Mouse (Mus musculus) lung, embryonic 15.5 days (tissue): ENCODE measurements around the gene Mgat3. TPM values are rescaled to one million over a fixed set of nuclear protein-coding genes. Genes with fewer than 3 reads are reported as not detected.

Experiments used
- ATAC-seq: fragments of 200-750 bp; cut with Nextera tagmentation; 2 replicates; pipeline ENCODE4 v1.8.0; 2017; ENCODE audit warnings: moderate number of reproducible peaks, borderline replicate concordance; ENCODE audit not compliant: low FRiP score, low TSS enrichment; ENCODE audit errors: extremely low read depth
- H3K27ac ChIP-seq: fragments of 300-500 bp; sonication (generic); 2 replicates; pipeline ENCODE4 v1.5.1; 2015; ENCODE audit warnings: moderate library complexity, mild to moderate bottlenecking, inconsistent platforms
- H3K27me3 ChIP-seq: fragments of 300-500 bp; sonication (generic); 2 replicates; pipeline ENCODE4 v1.6.1; 2015; ENCODE audit warnings: inconsistent platforms
- H3K36me3 ChIP-seq: fragments of 300-500 bp; sonication (generic); 2 replicates; pipeline ENCODE4 v1.6.1; 2015; ENCODE audit warnings: inconsistent platforms
- H3K4me1 ChIP-seq: fragments of 300-500 bp; sonication (generic); 2 replicates; pipeline ENCODE4 v1.6.1; 2015; ENCODE audit warnings: inconsistent platforms
- H3K4me2 ChIP-seq: fragments of 300-500 bp; sonication (generic); 2 replicates; pipeline ENCODE4 v1.6.1; 2015; ENCODE audit warnings: inconsistent platforms, mild to moderate bottlenecking, moderate library complexity
- H3K4me3 ChIP-seq: fragments of 300-500 bp; sonication (generic); 2 replicates; pipeline ENCODE4 v1.5.1; 2015; ENCODE audit warnings: mild to moderate bottlenecking, inconsistent platforms
- H3K9ac ChIP-seq: fragments of 300-500 bp; sonication (generic); 2 replicates; pipeline ENCODE4 v1.6.1; 2015; ENCODE audit warnings: inconsistent platforms
- H3K9me3 ChIP-seq: fragments of 300-500 bp; sonication (generic); 2 replicates; pipeline ENCODE4 v1.6.1; 2016; ENCODE audit warnings: inconsistent platforms
- WGBS: fragments of 180-500 bp; shearing (Covaris S2); methylation state at CpG from one replicate; pipeline ENCODE4 v1.1.7; 2015; 5-methylcytosine and 5-hydroxymethylcytosine counted together
- polyA plus RNA-seq: library from polyadenylated mRNA; unstranded; fragments of >200 nt; fragmentation: Nextera tagmentation; extraction: Ambion mirVana; gene quantifications from 2 replicates; pipeline ENCODE4 v1.2.1, GENCODE M21; 2015

The Mgat3 gene
- polyA plus RNA-seq, 1 experiment from 2014 or later: 5.2 TPM

DNA sequence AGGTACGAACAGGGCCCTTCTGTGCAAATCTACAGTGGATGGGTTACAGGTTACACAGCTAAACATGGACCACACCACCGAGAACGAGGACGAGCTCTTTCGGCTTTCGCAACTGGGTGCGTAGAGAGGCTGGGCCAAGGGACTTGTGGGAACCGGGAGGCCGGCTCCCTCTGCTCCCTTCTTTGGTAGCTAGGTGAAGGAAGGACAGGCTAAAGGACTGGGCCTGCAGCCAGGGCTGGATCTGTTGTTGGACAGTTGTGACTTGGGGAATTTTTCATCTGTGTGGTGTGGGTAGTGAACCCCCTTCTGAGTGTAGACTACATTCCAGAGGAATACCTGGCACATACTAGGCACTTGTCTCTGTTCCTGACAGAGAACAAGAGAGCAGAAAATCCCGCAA is 20.9 kb upstream of the Mgat3 start:
- ATAC-seq: no peak
- Histone ChIP-seq H3K4me2 (no peak overlapping the region), H3K9me3 (no peaks in the 10 kb centered on the region), H3K4me3 (no peak overlapping the region), H3K27me3 (no peaks in the 10 kb centered on the region), H3K4me1 (no peaks in the 10 kb centered on the region), H3K9ac (no peak overlapping the region), H3K27ac (no peak overlapping the region), H3K36me3 (peaks cover 59% of the 10 kb centered on the region)
- WGBS: 81% methylated on average over 10 of the region's 10 CpGs

DNA sequence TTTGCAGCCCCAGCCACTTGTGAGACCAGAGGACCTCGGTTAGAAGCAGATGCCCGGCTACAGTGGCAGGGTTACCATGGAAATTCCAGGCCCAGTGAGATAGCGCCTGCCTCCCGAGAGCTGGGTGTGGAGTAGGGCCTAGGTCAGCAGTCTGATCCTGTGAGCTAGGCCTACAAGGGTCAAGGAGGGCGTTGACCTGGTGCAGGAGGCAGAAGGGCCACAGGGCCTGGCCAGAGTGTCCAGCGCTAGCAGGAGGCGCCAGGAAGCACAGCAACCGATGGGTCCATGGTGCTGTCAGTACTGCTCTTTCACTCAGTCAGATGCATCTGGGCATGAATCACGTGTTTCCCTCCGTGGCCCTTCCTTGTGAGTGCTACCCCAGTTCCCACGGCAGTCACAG is 19.8 kb upstream of the Mgat3 start:
- ATAC-seq: no peak
- no peak overlapping the region for H3K4me3 ChIP-seq
- no peaks in the 10 kb centered on the region for H3K9me3 ChIP-seq
- WGBS: 72% methylated on average over 11 of the region's 11 CpGs
- peaks cover 68% of the 10 kb centered on the region for H3K36me3 ChIP-seq
- no peak overlapping the region for H3K9ac ChIP-seq
- no peak overlapping the region for H3K27ac ChIP-seq
- peaks cover 8% of the 10 kb centered on the region; the same call in 1 of the 2 replicates for H3K4me1 ChIP-seq
- H3K4me2 ChIP-seq: no peak overlapping the region
- H3K27me3 ChIP-seq: no peaks in the 10 kb centered on the region

DNA sequence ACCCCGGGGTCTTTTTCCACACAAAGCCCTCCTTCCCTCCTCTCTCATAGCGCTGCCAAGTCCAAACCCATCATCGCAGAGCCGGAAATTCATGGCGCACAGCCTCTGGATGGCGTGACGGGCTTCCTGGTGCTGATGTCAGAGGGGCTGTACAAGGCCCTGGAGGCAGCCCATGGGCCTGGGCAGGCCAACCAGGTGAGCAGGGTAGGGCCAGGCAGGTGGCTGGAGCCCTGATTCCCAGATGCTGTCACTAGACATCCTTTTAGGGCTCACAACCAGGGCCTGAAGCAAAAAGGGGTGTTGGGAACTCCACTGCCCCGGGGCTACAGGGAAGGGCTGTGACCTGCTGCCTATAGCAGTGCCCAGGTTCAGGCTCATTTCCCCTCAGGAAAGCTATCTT is 17.8 kb upstream of the Mgat3 start:
- no peaks in the 10 kb centered on the region for H3K27me3 ChIP-seq
- H3K4me2 ChIP-seq: no peak overlapping the region
- peaks cover 67% of the 10 kb centered on the region for H3K36me3 ChIP-seq
- H3K9me3 ChIP-seq: no peaks in the 10 kb centered on the region
- H3K9ac ChIP-seq: no peak overlapping the region
- no peak overlapping the region for H3K27ac ChIP-seq
- 94% methylated on average over 8 of the region's 8 CpGs for WGBS
- no peak overlapping the region for H3K4me3 ChIP-seq
- no peak for ATAC-seq
- H3K4me1 ChIP-seq: peaks cover 25% of the 10 kb centered on the region

DNA sequence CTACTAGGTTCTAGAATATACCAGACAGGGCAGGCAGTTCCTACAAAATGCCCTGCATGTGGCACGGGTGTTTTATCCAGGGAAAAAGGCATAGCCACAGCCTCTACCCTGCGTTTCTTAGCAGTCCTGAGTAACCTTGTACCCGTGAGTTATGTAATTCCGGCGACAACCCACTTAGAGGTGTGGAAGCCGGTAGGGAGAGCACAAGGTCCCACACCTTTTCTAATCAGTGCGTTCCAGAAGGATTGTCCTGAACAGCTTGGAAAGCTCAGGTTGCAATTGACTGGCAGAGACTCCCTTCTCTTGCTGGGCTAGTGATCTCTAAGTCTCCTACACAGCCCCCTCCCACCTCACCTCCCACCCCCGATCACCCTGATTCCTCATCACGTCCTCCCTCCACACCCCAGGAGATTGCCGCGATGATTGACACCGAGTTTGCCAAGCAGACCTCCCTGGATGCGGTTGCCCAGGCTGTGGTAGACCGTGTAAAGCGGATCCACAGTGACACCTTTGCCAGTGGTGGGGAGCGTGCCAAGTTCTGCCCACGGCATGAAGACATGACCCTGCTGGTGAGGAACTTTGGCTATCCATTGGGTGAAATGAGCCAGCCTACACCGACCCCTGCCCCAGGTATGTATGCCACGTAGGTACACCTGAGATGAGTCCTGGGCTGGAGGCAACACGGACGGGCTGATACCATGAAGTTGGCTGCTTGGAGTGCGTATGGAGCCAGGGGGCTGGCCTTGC is 16.2 kb upstream of the Mgat3 start:
- no peak for ATAC-seq
- Histone ChIP-seq H3K4me1 (peaks cover 27% of the 10 kb centered on the region), H3K4me2 (no peak overlapping the region), H3K36me3 (peaks cover 72% of the 10 kb centered on the region), H3K27me3 (no peaks in the 10 kb centered on the region), H3K4me3 (no peak overlapping the region), H3K9me3 (no peaks in the 10 kb centered on the region), H3K9ac (no peak overlapping the region), H3K27ac (peak overlapping the region; percentile 88; the same call in 1 of the 2 replicates)
- 89% methylated on average over 22 of the region's 22 CpGs for WGBS

DNA sequence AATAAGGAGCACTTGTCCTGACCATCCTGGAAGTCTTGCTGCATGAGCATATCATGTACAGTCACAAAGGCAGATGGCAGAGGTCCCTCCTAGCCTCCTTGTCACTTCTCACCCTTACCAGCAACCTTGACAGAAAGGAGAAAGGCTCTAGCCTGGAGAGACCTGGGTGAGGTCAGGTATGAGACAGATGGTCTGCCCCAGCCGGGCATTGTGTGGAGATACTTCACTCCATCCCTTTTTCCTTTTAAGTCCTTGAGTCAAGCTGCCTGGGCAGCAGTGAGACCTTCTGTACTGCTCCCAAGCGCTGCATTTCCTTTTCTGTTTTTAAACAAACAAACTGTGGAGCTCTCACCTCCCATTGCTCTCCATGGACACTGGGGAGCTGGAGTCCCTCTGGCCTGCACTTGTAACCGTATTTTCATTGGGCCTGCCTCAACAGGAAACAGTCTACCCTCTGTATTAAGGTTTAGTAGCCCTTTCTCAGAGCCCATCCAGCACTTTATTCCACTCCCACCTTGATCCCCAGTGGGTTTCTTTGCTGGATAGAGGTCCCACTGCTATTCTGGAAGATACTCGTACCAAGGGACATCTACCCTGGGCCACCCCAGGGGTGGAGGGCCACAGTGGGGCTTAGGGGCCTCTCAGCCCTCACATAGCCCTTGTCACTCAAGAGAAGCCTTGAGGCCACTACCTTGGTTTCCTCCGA is 15.4 kb upstream of the Mgat3 start:
- Histone ChIP-seq H3K27me3 (no peaks in the 10 kb centered on the region), H3K9ac (no peak overlapping the region), H3K36me3 (peaks cover 72% of the 10 kb centered on the region), H3K27ac (peak overlapping the region; percentile 88), H3K4me3 (no peak overlapping the region), H3K4me1 (peaks cover 27% of the 10 kb centered on the region), H3K9me3 (no peaks in the 10 kb centered on the region), H3K4me2 (no peak overlapping the region)
- 53% methylated on average over 5 of the region's 5 CpGs for WGBS
- ATAC-seq: no peak

DNA sequence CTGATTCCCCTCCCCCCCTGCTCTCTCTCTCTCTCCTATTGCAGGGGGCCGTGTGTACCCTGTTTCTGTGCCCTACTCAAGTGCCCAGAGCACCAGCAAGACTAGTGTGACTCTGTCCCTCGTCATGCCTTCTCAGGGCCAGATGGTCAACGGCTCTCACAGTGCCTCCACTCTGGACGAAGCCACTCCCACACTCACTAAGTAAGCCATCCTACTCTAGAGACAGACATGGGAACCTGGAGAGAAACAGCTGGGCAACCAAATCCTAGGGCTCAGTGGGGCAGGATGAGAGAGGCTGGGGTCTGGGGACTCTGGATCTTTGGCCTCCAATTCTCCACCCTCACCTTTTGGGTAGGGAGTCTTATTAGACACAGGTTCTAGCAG is 14.8 kb upstream of the Mgat3 start:
- Histone ChIP-seq H3K4me2 (no peak overlapping the region), H3K27me3 (no peaks in the 10 kb centered on the region), H3K36me3 (peaks cover 67% of the 10 kb centered on the region), H3K4me3 (no peak overlapping the region), H3K4me1 (peaks cover 27% of the 10 kb centered on the region), H3K27ac (peak overlapping the region; percentile 88), H3K9ac (no peak overlapping the region), H3K9me3 (no peaks in the 10 kb centered on the region)
- ATAC-seq: no peak
- WGBS: 42% methylated on average over 4 of the region's 4 CpGs

DNA sequence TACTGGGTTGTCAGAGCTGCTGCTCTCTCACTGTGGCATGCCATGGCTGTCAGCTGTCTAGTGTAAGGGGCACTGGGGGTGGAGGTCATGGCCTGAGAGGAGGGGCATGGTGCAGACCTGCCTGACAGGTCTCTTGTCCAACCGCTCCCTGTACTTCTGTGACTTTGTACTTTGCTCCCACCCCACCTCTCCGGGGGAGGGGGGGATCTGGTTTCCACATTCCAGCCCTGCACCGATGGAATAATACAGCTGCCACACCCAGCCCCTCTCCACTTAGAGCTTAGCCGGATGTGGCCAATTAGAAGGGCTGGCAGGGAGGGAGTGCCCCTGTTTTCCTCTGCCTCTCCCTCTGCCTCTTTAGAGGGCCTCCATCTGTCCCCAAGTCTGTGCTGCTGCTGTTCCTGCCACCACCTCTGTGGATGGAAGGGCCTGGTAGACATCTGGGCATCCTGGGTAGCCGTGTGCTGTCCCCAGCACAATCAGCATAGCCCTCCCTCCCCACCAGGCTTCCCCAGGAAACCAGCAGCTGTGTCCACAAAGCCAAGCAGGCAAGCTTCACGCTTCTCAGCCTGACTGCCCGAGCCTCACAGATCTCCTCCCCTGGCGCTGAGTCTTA is 14.1 kb upstream of the Mgat3 start:
- H3K36me3 ChIP-seq: peaks cover 60% of the 10 kb centered on the region
- H3K4me3 ChIP-seq: no peak overlapping the region
- no peaks in the 10 kb centered on the region for H3K9me3 ChIP-seq
- H3K27me3 ChIP-seq: no peaks in the 10 kb centered on the region
- H3K4me2 ChIP-seq: no peak overlapping the region
- H3K27ac ChIP-seq: peak overlapping the region; percentile 88
- peaks cover 27% of the 10 kb centered on the region for H3K4me1 ChIP-seq
- 27% methylated on average over 8 of the region's 8 CpGs for WGBS
- peak; percentile 78 for ATAC-seq
- H3K9ac ChIP-seq: no peak overlapping the region

DNA sequence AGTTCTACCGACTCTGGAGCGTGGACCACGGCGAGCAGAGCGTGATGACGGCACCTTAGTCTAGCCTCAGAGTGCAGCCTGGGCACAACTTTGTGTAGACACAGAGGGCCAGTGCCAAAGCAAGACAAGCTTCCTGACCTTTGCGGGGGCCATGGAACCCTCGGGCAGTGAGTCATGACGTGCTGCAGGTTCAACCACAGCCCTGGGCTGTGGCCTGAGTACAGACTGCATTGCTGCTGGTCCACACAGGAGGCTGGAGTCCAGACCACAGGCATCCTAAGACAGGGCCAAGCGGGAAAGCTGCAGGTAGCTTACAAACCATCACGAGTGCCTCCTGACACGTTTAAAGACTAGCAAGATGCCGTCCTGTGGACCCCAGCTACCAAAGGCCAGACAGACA is 13.3 kb upstream of the Mgat3 start:
- peaks cover 53% of the 10 kb centered on the region for H3K36me3 ChIP-seq
- no peaks in the 10 kb centered on the region for H3K9me3 ChIP-seq
- H3K4me3 ChIP-seq: no peak overlapping the region
- no peak overlapping the region for H3K9ac ChIP-seq
- peak overlapping the region; percentile 88 for H3K27ac ChIP-seq
- peaks cover 27% of the 10 kb centered on the region for H3K4me1 ChIP-seq
- WGBS: 81% methylated on average over 13 of the region's 13 CpGs
- no peaks in the 10 kb centered on the region for H3K27me3 ChIP-seq
- no peak overlapping the region for H3K4me2 ChIP-seq
- no peak for ATAC-seq

DNA sequence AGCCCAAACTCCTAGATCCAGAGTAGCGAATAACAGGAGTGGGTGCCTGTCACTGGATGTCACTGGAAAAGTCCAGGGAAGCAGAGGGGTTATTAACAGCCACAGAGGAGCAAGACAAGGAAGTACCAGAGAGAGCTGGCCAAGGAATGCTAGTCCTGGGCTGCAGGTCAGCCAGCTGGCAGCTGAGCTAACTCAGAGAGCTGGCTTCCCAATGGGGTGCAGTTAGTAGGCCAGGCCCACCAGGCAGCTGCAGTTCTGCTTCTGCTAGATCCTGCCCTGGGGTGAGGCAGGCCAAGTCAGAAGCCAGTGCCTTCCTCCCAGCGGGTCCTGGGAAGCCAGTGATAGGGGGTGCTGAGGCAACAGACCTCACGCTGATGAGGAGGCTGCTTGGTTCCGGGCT is 12.8 kb upstream of the Mgat3 start:
- Histone ChIP-seq H3K36me3 (peaks cover 50% of the 10 kb centered on the region), H3K9ac (no peak overlapping the region), H3K4me3 (no peak overlapping the region), H3K9me3 (no peaks in the 10 kb centered on the region), H3K4me1 (peaks cover 27% of the 10 kb centered on the region), H3K4me2 (no peak overlapping the region), H3K27me3 (no peaks in the 10 kb centered on the region), H3K27ac (peak overlapping the region; percentile 88)
- 88% methylated on average over 4 of the region's 4 CpGs for WGBS
- ATAC-seq: no peak

DNA sequence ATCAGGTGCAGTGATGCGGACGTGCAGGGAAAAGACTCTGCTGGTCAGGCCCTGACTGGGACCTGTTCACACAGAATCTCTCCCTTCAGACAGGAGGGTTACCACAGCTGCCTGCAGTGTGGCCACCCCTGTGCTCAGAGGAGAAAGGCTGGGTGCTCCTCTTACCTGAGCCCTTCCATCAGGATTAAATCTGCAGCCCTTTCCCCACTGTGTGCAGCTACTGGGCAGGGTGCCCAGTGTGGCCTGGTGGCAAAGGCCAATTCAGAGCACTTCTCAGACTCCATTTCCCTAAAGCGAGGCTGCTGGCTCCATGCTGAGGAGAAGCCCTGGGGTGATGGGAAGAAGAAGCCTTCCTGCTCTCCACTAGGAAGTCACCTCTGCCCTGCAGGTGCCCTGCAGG is 12.3 kb upstream of the Mgat3 start:
- WGBS: 96% methylated on average over 3 of the region's 3 CpGs
- H3K36me3 ChIP-seq: peaks cover 45% of the 10 kb centered on the region

DNA sequence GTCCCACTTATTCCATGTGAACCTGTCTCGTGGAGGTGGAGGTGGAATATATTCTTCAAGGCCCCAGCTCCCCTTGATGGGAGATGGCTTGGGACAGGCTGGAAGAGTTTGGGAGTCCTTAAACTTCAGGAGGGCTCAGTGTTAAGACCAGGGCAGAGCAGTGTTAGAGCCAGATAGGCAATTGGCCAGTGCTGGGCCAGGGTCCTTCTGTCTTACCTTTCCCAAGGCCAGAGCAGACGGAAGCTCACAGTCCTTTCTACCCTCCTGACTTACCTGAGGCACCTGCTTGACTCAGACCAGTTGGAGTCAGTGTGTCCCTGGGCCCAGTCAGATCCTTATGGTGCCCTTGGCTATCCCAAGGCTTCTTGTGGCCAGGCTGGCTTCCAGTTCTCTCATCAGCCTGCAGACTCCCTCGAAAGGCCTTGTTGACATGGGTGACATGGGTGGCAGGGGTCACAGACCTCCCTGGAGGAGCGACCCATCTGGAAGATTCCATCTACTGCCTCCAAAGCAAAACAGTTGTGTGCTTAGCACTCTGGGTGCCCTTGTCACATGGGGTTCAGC is 11.0 kb upstream of the Mgat3 start:
- Histone ChIP-seq H3K27me3 (no peaks in the 10 kb centered on the region), H3K9ac (no peak overlapping the region), H3K27ac (no peak overlapping the region), H3K36me3 (peaks cover 34% of the 10 kb centered on the region), H3K4me3 (no peak overlapping the region), H3K4me2 (no peak overlapping the region), H3K9me3 (no peaks in the 10 kb centered on the region), H3K4me1 (peaks cover 27% of the 10 kb centered on the region)
- ATAC-seq: no peak
- 69% methylated on average over 4 of the region's 4 CpGs for WGBS

More for the DNA sequence above, 12.3 kb upstream of the Mgat3 start:
- Histone ChIP-seq H3K4me3 (no peak overlapping the region), H3K4me1 (peaks cover 27% of the 10 kb centered on the region), H3K9me3 (no peaks in the 10 kb centered on the region), H3K27ac (no peak overlapping the region), H3K4me2 (no peak overlapping the region), H3K9ac (no peak overlapping the region), H3K27me3 (no peaks in the 10 kb centered on the region)
- ATAC-seq: no peak

DNA sequence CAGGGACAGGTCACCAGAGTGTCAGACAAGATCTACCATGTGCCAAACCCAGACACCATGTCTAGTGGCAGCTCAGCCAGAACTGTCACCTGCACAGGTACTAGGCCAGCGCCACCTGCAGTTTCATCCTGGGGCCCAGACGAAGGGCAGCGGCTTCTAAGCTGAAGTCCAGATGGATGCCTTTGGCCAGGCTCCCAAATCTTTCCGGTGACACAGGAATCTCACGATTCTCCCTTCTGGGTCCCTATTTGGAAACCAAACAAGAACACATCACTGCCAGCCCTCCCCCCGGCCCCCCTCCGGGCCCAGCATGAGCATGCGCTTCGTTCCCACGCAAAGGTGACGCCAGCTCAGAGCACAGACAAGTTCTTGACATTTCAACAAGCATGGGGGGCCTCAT is 10.2 kb upstream of the Mgat3 start:
- Histone ChIP-seq H3K4me1 (peaks cover 23% of the 10 kb centered on the region), H3K4me2 (no peak overlapping the region), H3K27ac (no peak overlapping the region), H3K27me3 (no peaks in the 10 kb centered on the region), H3K4me3 (no peak overlapping the region), H3K36me3 (peaks cover 27% of the 10 kb centered on the region), H3K9me3 (no peaks in the 10 kb centered on the region), H3K9ac (no peak overlapping the region)
- no peak for ATAC-seq
- WGBS: 69% methylated on average over 11 of the region's 11 CpGs
